Mouse (Mus musculus): ENCODE data around the gene Fam89a.

GRCm38 (mm10) chr8:124746661-124747060, 5.0 kb downstream of the Fam89a start:
- no peak for TF ChIP-seq CTCF (IDR thresholded peaks at IDR 0.05; ENCODE audit: low read depth)
- TF ChIP-seq EP300 (IDR thresholded peaks at IDR 0.05; ENCODE audit: low read depth), result no peak
